Mouse (Mus musculus) monocyte, adult 5-6 weeks (primary cell): Measurements from ENCODE around the gene Itgad. TPM values are rescaled to one million over a fixed set of nuclear protein-coding genes. Genes with fewer than 3 reads are reported as not detected.
A peak's percentile ranks its signal among the peaks of the same experiment; 100 is the strongest.

Source experiments
- ATAC-seq: fragments of 153-309, 156-312 bp; replicated peaks from 2 replicates; pipeline ENCODE4 v1.8.0; 2017; ENCODE audit warnings: mild to moderate bottlenecking; ENCODE audit not compliant: low TSS enrichment, insufficient number of reproducible peaks, severe bottlenecking, poor library complexity, low FRiP score
- total RNA-seq: library from RNA; stranded (forward); fragments of 200-1000, 200-491, 200-594 nt; gene quantifications from 3 replicates; pipeline ENCODE4 v1.2.3, GENCODE M21; 2017

Gene Itgad
- total RNA-seq, 1 experiment from 2014 or later, result 5.6 TPM

- ATAC-seq, result no peak
These were observed 12.2 kb downstream of the Itgad start for GRCm38 (mm10) chr7:128166391-128166790.

- 0 out of 2 replicates have a peak, but pooled peaks have one; percentile 53 for ATAC-seq
These were observed 15.8 kb downstream of the Itgad start for GRCm38 (mm10) chr7:128169996-128170395.

GRCm38 (mm10) chr7:128178385-128178784 lies 24.2 kb downstream of the Itgad start:
- ATAC-seq, result no peak

- ATAC-seq, result peak; percentile 69
These were observed 25.9 kb downstream of the Itgad start for GRCm38 (mm10) chr7:128180126-128180525.

- no peak for ATAC-seq
These were observed 26.4 kb downstream of the Itgad start for GRCm38 (mm10) chr7:128180546-128180945.

- ATAC-seq, result no peak
These were observed 27.5 kb downstream of the Itgad start for GRCm38 (mm10) chr7:128181691-128182090.

GRCm38 (mm10) chr7:128201607-128202006 lies 47.4 kb downstream of the Itgad start:
- ATAC-seq, result no peak

- no peak for ATAC-seq
These were observed 48.9 kb downstream of the Itgad start for GRCm38 (mm10) chr7:128203071-128203470.

GRCm38 (mm10) chr7:128204179-128204578 lies 50.0 kb downstream of the Itgad start:
- no peak for ATAC-seq

GRCm38 (mm10) chr7:128205695-128206094 lies 51.5 kb downstream of the Itgad start:
- ATAC-seq, result no peak

- no peak for ATAC-seq
These were observed 52.0 kb downstream of the Itgad start, which contains the start of gene Cox6a2 for GRCm38 (mm10) chr7:128206152-128206551. Cox6a2 (minus strand) TSS chr7:128206387.

- ATAC-seq, result peak; percentile 83
These were observed 54.0 kb downstream of the Itgad start for GRCm38 (mm10) chr7:128208187-128208586.

GRCm38 (mm10) chr7:128209826-128210225 lies 55.6 kb downstream of the Itgad start:
- ATAC-seq, result no peak

- no peak for ATAC-seq
These were observed 65.8 kb downstream of the Itgad start for GRCm38 (mm10) chr7:128219952-128220351.

- no peak for ATAC-seq
These were observed 66.8 kb downstream of the Itgad start for GRCm38 (mm10) chr7:128220936-128221335.

- no peak for ATAC-seq
These were observed 77.6 kb downstream of the Itgad start for GRCm38 (mm10) chr7:128231741-128232140.

- no peak for ATAC-seq
These were observed 80.6 kb downstream of the Itgad start for GRCm38 (mm10) chr7:128234796-128235195.

- ATAC-seq, result no peak
These were observed 81.3 kb downstream of the Itgad start for GRCm38 (mm10) chr7:128235481-128235880.

- ATAC-seq, result no peak
These were observed 82.2 kb downstream of the Itgad start for GRCm38 (mm10) chr7:128236426-128236825.

GRCm38 (mm10) chr7:128236856-128237592 lies 82.8 kb downstream of the Itgad start, which contains the start of gene Armc5:
Armc5 (plus strand) TSS chr7:128237342.
- peak; percentile 7 for ATAC-seq

- no peak for ATAC-seq
These were observed 83.4 kb downstream of the Itgad start for GRCm38 (mm10) chr7:128237593-128237926.
